Mouse (Mus musculus) frontal cortex, postnatal 14 days (tissue): ENCODE results near the gene Hand2.

ENCODE experiments used
- DNase-seq, 2 experiments: peaks; one replicate each; pipeline ENCODE4 v3.0.0; 2022; ENCODE audit warnings: low spot score in 2 of 2

The Hand2 gene

GRCm38 (mm10) chr8:57324671-57325070 is 3.9 kb downstream of the Hand2 start:
- no peak for DNase-seq

DNA sequence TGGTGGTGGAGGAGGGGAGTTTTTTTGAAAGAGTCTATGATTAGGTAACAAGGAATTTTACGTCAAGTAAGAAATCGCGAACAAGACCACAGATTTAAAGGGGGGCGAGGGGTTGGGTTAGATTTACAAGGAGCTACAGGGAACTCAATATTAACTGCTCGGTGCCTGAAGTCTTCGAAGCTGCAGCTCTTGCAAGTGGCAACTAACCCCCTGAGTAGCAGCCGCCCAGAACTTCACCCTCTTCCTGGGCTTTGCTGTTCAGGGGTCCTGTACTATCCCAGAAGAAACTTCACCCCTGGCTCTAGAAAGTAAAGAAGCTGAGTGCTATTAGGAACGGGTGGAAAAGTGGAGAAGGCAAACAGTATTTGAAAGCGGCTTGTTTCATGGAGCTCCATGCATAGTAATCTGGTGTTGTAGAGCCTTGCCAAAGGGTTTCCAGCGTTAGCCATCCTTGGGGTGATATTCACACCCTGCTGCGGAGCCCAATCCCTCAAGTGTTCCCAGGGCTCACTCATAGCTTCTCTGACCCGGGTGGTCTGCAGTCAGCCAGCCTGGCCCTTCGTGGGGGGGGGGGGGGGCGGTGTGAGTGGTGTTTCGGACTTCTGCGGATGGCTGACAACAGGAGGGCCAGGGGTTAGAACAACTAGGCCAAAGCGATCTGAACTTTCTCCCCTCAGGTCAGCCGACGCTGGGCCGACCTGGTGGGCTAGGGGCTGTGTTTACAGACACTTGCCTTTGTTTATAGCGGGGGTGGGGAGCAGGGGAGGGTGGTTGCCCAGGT is 4.5 kb downstream of the Hand2 start:
- DNase-seq = peak in 1 of 2 experiments; percentile 3

DNA sequence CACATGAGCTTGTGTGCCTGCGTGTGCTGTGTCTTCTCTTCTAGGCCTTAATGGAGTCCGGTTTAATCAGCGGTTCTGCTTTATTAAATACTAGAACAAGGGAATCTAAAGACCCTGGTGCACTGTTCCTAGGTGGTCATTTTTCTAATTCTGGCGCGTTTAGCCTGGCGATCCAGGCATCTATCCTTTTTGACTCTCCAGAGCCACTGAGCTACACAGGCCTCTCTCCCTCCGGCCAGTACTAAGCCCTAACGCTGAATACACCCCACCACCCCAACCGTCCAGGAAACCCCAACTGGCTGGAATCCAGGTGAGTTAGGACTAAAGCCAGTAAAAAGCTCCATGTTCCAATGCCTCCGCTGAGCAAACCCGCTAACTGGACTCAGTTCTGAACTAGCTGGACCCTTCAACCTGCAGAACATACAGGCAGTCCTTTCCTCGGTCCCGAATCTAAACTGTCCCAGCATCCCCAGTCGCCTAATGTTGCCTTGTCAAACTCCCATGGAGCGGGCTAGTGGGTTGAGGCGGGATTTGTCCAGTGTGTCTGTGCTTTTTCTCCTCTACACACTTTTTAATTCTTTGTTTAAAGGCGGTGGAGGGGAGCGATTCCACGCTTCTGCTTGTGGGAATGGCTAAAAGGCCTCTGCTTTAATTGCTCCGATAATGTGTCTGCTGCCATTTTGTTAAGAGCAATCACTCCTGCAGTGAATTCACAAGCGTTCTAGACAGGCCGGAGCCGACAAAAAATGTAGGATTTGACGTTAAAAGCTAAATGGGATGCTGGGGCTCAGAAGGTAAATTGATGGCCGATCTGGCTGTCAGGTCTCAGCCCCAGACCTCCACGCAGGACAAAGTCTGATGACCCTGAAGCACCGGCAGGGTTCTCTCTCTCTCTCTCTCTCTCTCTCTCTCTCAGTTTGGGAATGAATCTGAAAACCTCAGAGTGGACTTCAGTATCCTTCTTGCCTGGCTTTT is 5.6 kb downstream of the Hand2 start:
- no peak for DNase-seq

DNA sequence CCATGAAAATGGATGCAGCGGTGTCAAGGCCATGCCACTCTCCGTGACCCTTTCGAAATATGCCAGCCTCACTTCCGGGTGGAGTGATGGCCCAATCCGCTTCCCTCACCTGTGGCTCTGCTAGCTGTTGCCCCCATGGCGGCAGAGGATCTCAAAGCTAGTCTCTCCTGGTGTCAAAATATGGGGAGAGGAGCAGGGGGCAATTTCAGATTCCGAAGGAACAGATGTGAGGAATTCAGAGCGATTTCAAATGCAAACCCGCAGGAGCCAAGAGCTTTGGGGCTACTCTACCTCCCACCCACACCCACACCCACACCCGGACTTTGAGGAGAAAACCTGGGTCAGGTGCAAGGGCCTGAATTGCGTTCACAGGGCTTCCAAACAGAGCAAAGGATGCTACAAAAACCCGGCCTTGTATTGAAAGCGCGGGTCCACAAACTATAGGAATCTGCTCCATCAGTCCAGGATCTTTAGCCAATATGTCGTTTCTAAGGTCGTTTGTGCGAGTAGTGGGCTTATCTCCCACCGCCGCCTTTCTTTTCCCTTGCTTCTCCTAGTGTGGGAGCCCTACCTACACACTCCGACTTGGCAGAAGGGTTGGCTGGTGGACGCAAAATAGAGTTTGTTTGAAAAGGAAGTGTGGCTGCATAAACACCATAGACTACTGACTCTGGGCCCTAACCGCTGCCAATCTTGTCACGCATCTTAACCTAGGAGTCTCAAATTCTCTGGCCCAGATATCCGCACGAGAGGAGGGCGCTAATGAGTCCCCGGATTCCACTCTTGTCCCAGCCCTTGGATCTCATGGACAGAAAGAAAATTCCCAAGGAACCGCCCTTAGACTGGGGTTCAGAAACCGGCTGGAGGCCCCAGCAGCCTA is 6.7 kb downstream of the Hand2 start:
- no peak for DNase-seq

DNA sequence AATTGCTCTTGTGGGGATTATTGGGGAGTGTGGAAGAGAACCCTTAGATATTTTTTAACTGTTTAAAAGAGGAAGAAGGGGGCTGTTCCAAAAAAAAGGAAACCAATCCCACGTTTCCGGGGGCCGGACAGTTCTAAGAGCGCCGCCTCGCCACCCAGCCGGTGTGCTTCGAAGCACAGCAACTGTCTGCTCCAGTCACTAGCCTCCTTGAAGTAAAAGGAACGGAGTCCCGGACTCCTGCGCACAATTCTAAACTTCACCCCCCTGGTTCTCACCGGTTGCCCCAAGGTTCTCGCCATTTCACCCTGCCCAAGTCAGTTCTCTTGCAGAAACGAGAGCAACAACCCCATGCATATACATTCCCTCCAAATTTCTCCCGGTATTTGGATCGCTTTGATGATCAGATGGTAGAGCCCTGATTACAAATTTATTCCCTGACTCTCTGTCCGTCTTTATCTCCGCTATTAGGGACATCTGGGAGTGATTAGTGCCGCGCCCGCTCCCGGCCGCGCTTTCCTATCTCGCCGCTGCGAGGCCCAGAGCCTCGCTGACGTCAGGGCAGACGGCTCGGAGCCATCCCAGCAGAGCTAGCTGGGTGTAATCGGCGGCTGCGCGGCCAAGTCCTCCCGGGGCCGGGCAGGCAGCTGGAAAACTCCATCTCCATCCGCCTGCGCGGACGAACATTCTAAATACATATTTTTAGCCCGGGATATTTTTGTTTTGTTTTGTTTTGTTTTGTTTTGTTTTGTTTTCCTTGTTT is 7.6 kb downstream of the Hand2 start:
- no peak for DNase-seq

- no peak for DNase-seq
These were observed 8.2 kb downstream of the Hand2 start for GRCm38 (mm10) chr8:57328931-57329341.

GRCm38 (mm10) chr8:57330106-57330505 is 9.3 kb downstream of the Hand2 start:
- no peak for DNase-seq

DNA sequence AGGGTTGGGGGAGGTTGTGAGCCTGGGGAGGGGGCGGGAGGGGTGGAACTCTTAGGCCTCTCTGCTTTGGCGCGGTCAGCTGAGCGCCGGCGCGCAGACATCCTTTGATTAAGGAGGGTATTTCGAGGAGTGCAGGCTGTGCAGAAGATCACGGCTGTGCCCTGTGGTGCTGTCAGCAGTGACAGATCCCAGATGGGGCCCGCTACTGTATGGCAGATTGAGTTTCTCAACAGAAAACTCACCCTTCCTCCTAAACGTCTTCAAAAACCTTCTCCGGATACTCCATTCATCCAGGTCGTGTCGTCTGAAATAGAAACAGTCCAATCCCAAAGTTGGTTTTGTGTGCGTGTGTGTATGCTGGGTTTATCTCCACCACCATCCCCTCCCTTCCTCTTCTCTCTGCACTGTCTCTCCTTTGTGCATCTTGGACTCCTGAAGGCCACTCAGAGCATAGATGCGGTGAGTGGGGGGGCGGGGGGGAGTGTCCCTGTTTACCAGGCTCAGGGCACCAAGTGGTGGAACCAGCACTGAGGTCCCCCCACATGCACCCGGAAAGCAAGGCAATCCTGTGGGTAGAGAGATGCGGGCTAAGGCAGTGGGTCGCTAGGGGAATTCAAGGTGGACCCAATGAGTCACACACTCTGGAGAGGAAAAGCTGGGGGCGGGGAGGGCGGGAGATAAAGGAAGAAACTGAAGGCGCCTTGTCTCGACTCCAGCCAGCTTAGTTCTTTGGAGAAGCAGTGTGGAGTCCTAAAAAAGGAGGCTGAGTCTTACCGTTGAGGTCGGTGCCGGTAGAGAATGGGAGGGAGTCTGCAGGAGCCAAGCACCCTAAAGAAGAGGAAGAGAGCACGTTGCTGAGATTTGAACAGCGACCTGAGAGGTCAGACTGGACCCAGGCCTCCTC is 11.2 kb downstream of the Hand2 start:
- no peak for DNase-seq

- DNase-seq = no peak
These were observed 12.1 kb downstream of the Hand2 start for GRCm38 (mm10) chr8:57332676-57333482.

DNA sequence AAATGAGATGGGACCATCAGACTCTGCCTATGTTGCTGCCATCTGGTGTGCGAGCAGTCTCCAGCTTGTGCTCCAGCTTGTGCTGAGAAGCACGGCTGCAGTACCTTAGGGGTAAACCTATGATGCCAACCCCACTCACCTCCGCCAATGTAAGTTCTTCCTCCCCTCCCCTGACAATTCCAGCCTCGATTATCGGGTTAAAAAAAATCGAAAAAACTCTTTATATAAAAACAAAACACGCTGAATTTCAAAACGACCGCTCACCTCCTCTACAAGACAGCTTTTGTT is 12.6 kb downstream of the Hand2 start:
- no peak for DNase-seq

DNA sequence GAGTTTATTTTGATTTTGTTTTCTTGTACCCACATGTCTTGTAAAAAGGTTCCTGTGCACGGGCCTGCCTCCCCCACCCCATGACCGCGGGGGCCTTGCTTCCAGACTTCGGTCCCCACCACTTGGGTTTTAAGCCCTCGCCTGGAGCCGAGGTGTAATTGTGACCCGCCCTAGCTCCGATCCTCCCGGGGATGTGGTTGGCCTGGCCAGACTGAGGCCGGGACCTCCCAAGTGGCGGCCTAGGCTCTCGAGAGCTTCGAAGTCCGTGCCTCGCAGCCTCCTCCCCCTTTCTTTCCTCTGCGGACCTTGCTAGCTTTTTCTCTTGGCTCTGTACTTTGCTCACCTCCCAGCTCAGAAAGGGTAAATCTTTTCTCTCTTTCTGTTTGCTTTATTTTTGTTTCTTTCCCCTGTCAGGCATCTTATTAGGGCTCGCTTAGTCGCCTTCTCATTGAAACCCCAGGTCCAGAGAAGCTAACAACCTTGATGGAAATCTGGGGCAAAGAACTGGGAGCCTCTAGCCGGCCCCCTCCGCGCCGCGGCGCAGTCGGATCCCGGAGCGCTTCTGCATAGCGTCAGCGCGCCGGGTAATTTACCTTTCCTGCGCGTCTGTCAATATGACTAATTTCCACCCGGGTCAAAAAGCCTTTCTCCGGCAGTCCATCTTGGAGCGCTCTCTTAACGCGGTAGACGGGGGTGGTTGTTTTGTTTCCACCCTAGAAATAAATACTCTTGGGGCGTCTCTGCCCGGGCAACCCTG is 13.2 kb downstream of the Hand2 start:
- no peak for DNase-seq

- DNase-seq = no peak
These were observed 13.9 kb downstream of the Hand2 start for GRCm38 (mm10) chr8:57334714-57335113.

GRCm38 (mm10) chr8:57337271-57338030 is 16.7 kb downstream of the Hand2 start:
- no peak for DNase-seq

- no peak for DNase-seq
These were observed 19.2 kb downstream of the Hand2 start for GRCm38 (mm10) chr8:57339711-57340650.

GRCm38 (mm10) chr8:57340840-57341540 is 20.2 kb downstream of the Hand2 start:
- no peak for DNase-seq

DNA sequence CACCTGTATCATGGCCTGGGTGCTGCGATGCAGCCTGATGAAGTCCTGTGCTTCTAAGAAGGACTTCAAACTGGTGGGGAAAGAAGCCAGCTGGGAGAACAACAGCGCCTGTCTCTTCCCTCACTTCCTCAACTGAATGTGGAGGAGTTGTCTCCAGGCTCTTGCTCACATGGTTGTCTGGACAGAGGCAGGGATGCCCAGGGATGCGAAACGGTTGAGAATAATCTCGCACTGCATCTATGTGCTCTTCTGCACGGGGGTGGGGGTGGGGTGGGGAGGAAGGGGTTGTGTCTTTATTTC is 20.7 kb downstream of the Hand2 start:
- DNase-seq = no peak
